Mouse (Mus musculus) spleen, adult 2 months (tissue): ENCODE results near the gene Ccnb1.

Source experiments
- CTCF ChIP-seq: fragments of 200-500 bp; IDR thresholded peaks from 2 replicates; pipeline ENCODE4 v1.5.1; 2011; ENCODE audit warnings: mild to moderate bottlenecking, inconsistent platforms; ENCODE audit not compliant: insufficient read depth, insufficient read length, insufficient replicate concordance; ENCODE audit errors: extremely low read depth
- POLR2A ChIP-seq: fragments of 200-500 bp; IDR thresholded peaks from 2 replicates; pipeline ENCODE4 v1.6.1; 2011; ENCODE audit warnings: low read depth, low read length, inconsistent platforms

GRCm38 (mm10) chr13:100786414-100786867, at the start of gene Ccnb1:
- TF ChIP-seq CTCF (peak; percentile 6; the same call in 1 of the 2 replicates), POLR2A (peak; percentile 13; the same call in 1 of the 2 replicates)
